Mouse (Mus musculus) liver, embryonic 11.5 days (tissue): ENCODE results near the gene Cd300ld. TPM values are rescaled to one million over a fixed set of nuclear protein-coding genes. Genes with fewer than 3 reads are reported as not detected.
"Not testable (repeated sequence)": the region's sequence is repeated elsewhere in the genome, so short reads cannot be mapped to it uniquely, and the experiment has no call there.

ENCODE experiments used
- ATAC-seq: fragments of 200-750 bp; cut with Nextera tagmentation; replicated peaks from 2 replicates; pipeline ENCODE4 v1.8.0; 2017; ENCODE audit warnings: moderate number of reproducible peaks, mild to moderate bottlenecking, moderate TSS enrichment, moderate library complexity; ENCODE audit not compliant: low FRiP score
- DNase-seq: peaks from one replicate; pipeline ENCODE4 v3.0.0-alpha.2; 2017; ENCODE audit warnings: low spot score
- H3K27ac ChIP-seq: fragments of 300-500 bp; sonication (generic); 2 replicates; pipeline ENCODE4 v1.5.1; 2014; ENCODE audit warnings: mild to moderate bottlenecking, low read depth, low read length, control low read depth
- H3K27me3 ChIP-seq: fragments of 300-500 bp; sonication (generic); replicated peaks from 2 replicates; pipeline ENCODE4 v1.6.1; 2014; ENCODE audit warnings: low read length, mixed read lengths; ENCODE audit not compliant: control insufficient read depth, insufficient read depth
- H3K36me3 ChIP-seq: fragments of 300-500 bp; sonication (generic); 2 replicates; pipeline ENCODE4 v1.6.1; 2014; ENCODE audit warnings: mild to moderate bottlenecking, low read length, moderate library complexity, mixed read lengths; ENCODE audit not compliant: control insufficient read depth, insufficient read depth
- H3K4me1 ChIP-seq: fragments of 300-500 bp; sonication (generic); replicated peaks from 2 replicates; pipeline ENCODE4 v1.6.1; 2014; ENCODE audit warnings: low read length, mixed read lengths; ENCODE audit not compliant: control insufficient read depth, insufficient read depth
- H3K4me2 ChIP-seq: fragments of 300-500 bp; sonication (generic); 2 replicates; pipeline ENCODE4 v1.6.1; 2014; ENCODE audit warnings: mild to moderate bottlenecking, control low read depth, moderate library complexity
- H3K4me3 ChIP-seq: fragments of 300-500 bp; sonication (generic); 2 replicates; pipeline ENCODE4 v1.5.1; 2014; ENCODE audit warnings: low read depth, low read length, control low read depth
- H3K9ac ChIP-seq: fragments of 300-500 bp; sonication (generic); 2 replicates; pipeline ENCODE4 v1.6.1; 2014; ENCODE audit warnings: low read depth, low read length, control low read depth
- H3K9me3 ChIP-seq: fragments of 300-500 bp; sonication (generic); 2 replicates; pipeline ENCODE4 v1.6.1; 2016; ENCODE audit warnings: low read length, inconsistent platforms, mixed read lengths; ENCODE audit not compliant: control insufficient read depth
- WGBS: fragments of 180-500 bp; shearing (Covaris S2); extraction: QIAGEN DNeasy Blood & Tissue Kit; methylation state at CpG from one replicate; pipeline ENCODE4 v1.1.7; 2014; 5-methylcytosine and 5-hydroxymethylcytosine counted together
- polyA plus RNA-seq: library from polyadenylated mRNA; unstranded; fragments of >200 nt; fragmentation: Nextera tagmentation; extraction: Ambion mirVana; gene quantifications from 2 replicates; pipeline ENCODE4 v1.2.1, GENCODE M21; 2014

Gene Cd300ld
- 0.45 and 0.95 TPM in 2 replicates for polyA plus RNA-seq

DNA sequence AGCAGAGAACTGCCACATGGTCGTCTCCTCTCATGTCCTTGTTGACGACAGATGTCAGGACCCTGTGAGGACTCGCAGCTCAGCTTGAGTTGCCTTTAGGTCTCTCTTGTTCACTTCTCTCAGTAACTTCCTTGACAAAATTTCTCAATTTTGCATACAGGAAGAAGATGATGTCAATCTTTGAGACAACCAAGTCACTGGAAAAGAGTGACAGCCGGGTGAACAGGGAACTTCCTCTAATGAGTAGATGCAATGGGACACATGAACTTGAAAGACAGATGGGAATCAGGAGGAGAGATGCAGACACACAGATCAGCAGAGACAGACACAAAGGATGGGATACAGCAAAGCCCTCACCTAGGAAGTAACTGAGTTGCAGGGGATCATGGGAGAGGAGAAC lies at the start of gene Cd300ld:
TSS of gene Cd300ld (minus strand) at position 130 of the 400 bp plus-strand sequence.
- Histone ChIP-seq H3K4me2 (no peak within 1 kb of the TSS), H3K27ac (no peak within 1 kb of the TSS), H3K4me3 (no peak within 1 kb of the TSS), H3K9me3 (no peaks in the 10 kb centered on the region), H3K4me1 (no peaks in the 10 kb centered on the region), H3K9ac (no peak within 1 kb of the TSS), H3K27me3 (no peaks in the 10 kb centered on the region), H3K36me3 (no peaks in the 10 kb centered on the region)
- no peak for DNase-seq
- WGBS: 46% methylated on average over 4 of the region's 4 CpGs
- no peak for ATAC-seq

DNA sequence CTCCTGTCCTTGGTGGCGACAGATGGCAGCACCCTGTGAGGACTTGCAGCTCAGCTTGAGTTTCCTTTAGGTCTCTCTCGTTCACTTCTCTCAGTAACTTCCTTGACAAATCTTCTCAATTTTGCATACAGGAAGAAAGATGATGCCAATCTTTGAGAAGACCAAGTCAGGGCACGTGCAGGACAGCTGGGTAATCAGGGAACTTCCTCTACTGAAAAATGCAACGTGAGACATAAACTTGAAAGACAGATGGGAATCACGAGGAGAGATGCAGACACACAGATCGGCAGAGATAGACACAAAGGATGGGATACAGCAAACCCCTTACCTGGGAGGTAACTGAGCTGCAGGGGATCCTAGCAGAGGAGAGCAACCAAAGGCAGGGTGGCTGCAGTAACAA lies 47.9 kb upstream of the Cd300ld start, which contains the start of gene Cd300ld5:
TSS of gene Cd300ld5 (minus strand) at position 101 of the 400 bp plus-strand sequence.
- not testable (repeated sequence) for DNase-seq, H3K9ac ChIP-seq, H3K27ac ChIP-seq, H3K9me3 ChIP-seq, H3K36me3 ChIP-seq, H3K4me3 ChIP-seq, ATAC-seq, H3K27me3 ChIP-seq, H3K4me1 ChIP-seq, H3K4me2 ChIP-seq
- no CpG with 5 or more reads among the region's 6 CpGs for WGBS

- H3K4me2 ChIP-seq, H3K36me3 ChIP-seq, H3K9me3 ChIP-seq, ATAC-seq, H3K4me1 ChIP-seq, H3K9ac ChIP-seq, H3K27ac ChIP-seq, H3K4me3 ChIP-seq, H3K27me3 ChIP-seq, DNase-seq: not testable (repeated sequence)
- no CpG with 5 or more reads among the region's 6 CpGs for WGBS
These were observed 37.2 kb upstream of the Cd300ld start, which contains the start of gene Cd300ld4 for GRCm38 (mm10) chr11:115026912-115027311. Gene Cd300ld4 (minus strand): TSS chr11:115027012.

DNA sequence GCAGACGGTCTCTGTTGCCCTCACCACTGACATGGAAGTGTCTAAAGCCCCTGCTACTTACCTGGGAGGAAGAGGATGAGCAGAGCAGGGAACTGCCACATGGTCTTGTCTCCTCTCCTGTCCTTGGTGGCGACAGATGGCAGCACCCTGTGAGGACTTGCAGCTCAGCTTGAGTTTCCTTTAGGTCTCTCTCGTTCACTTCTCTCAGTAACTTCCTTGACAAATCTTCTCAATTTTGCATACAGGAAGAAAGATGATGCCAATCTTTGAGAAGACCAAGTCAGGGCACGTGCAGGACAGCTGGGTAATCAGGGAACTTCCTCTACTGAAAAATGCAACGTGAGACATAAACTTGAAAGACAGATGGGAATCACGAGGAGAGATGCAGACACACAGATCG lies 26.4 kb upstream of the Cd300ld start, which contains the start of gene Cd300ld2:
TSS of gene Cd300ld2 (minus strand) at position 101 of the 400 bp plus-strand sequence.
- not testable (repeated sequence) for H3K4me3 ChIP-seq, H3K9ac ChIP-seq, H3K36me3 ChIP-seq, ATAC-seq, H3K4me2 ChIP-seq, H3K4me1 ChIP-seq, DNase-seq, H3K27ac ChIP-seq, H3K9me3 ChIP-seq, H3K27me3 ChIP-seq
- WGBS: no CpG with 5 or more reads among the region's 7 CpGs

GRCm38 (mm10) chr11:115004070-115004469 lies 14.3 kb upstream of the Cd300ld start:
- Histone ChIP-seq H3K27ac (no peak overlapping the region), H3K4me3 (no peak overlapping the region), H3K9me3 (no peaks in the 10 kb centered on the region), H3K4me1 (no peaks in the 10 kb centered on the region), H3K4me2 (no peak overlapping the region), H3K27me3 (no peaks in the 10 kb centered on the region), H3K36me3 (no peaks in the 10 kb centered on the region), H3K9ac (no peak overlapping the region)
- ATAC-seq: no peak
- DNase-seq: no peak
- WGBS: 46% methylated on average over 5 of the region's 5 CpGs

DNA sequence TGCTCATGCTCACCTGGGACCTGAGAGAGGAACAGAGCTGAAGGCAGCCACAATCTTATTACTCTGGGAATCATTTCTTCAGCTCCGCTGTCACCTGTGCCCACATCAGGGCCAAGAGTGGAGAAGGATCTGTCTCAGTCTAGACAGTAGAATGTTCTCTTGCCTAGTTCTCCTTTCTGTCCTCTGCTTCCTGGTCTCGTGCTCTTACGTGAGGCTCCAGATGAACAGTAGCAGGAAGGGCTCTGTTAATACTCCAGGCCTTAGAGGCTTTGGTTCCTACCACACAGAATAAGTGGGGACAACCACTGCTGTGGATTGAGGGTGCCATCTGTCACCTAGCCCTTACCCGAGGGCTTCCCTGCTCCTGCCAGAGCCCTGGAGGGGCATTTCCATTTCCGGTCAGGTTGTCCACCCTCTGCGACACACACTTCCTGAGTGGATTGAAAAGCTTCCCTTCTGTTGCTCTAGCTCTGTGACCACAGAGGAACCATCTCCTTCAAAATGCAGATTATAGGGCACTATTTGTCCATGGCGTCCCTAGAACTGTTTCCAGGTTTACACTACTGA lies 11.8 kb upstream of the Cd300ld start, which contains the start of gene Cd300c2:
TSS of gene Cd300c2 (minus strand) at position 407 of the 567 bp plus-strand sequence.
- 55% methylated on average over 7 of the region's 7 CpGs for WGBS
- Histone ChIP-seq H3K27me3 (no peaks in the 10 kb centered on the region), H3K27ac (no peak within 1 kb of the TSS), H3K4me1 (no peaks in the 10 kb centered on the region), H3K4me2 (no peak within 1 kb of the TSS), H3K36me3 (no peaks in the 10 kb centered on the region), H3K9me3 (no peaks in the 10 kb centered on the region), H3K4me3 (no peak within 1 kb of the TSS), H3K9ac (no peak within 1 kb of the TSS)
- DNase-seq (no peak), ATAC-seq (no peak)

DNA sequence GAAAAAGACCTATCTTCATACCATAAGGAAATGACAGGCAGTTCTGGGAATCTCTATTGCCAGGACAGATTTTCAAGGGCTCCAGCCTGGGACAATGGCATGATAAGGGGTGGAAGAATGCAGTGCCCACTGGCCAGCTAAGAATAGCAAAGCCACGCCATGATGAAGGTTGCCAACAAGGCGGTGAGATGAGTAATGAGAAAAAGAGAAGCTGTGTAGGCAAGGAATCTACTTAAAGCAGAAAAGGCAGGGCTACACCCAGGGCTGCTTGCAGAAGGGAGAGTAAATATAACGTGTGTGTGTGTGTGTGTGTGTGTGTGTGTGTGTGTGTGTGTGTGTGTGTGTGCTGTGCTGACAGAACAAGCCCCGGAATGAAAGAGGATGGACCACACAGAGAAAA lies 7.9 kb downstream of the Cd300ld start:
- DNase-seq (no peak), ATAC-seq (no peak)
- no peak overlapping the region for H3K4me2 ChIP-seq
- no peaks in the 10 kb centered on the region for H3K36me3 ChIP-seq
- peaks cover 5% of the 10 kb centered on the region; the same call in 1 of the 2 replicates for H3K9me3 ChIP-seq
- no peak overlapping the region for H3K4me3 ChIP-seq
- H3K27ac ChIP-seq: no peak overlapping the region
- no peaks in the 10 kb centered on the region for H3K4me1 ChIP-seq
- no peaks in the 10 kb centered on the region for H3K27me3 ChIP-seq
- no peak overlapping the region for H3K9ac ChIP-seq
- 73% methylated on average over 4 of the region's 4 CpGs for WGBS

DNA sequence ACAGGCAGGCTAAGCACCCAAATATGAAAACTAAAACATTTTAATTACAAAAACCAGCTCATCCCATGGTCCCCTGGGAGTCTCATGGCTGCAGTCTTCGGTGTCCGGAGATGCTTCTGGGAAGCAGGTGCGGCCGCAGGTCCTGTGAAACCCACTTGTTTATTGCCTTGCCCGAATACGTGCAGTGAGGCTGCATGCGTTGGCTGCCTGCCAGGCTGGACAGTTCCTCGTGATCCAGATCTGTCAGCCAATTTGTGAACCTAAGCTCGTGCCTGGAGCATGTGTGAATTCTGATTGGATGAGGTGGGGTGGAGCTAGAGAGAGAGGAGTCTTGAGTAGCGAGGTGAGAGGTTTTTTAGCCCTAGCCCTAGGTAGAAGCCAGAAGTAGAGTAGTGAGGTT lies 17.0 kb downstream of the Cd300ld start:
- H3K9ac ChIP-seq: no peak overlapping the region
- DNase-seq (no peak), ATAC-seq (no peak)
- H3K4me1 ChIP-seq: no peaks in the 10 kb centered on the region
- H3K27me3 ChIP-seq: no peaks in the 10 kb centered on the region
- no peak overlapping the region for H3K27ac ChIP-seq
- no peak overlapping the region for H3K4me2 ChIP-seq
- no peaks in the 10 kb centered on the region for H3K9me3 ChIP-seq
- WGBS: 83% methylated on average over 10 of the region's 10 CpGs
- H3K36me3 ChIP-seq: no peaks in the 10 kb centered on the region
- H3K4me3 ChIP-seq: no peak overlapping the region

DNA sequence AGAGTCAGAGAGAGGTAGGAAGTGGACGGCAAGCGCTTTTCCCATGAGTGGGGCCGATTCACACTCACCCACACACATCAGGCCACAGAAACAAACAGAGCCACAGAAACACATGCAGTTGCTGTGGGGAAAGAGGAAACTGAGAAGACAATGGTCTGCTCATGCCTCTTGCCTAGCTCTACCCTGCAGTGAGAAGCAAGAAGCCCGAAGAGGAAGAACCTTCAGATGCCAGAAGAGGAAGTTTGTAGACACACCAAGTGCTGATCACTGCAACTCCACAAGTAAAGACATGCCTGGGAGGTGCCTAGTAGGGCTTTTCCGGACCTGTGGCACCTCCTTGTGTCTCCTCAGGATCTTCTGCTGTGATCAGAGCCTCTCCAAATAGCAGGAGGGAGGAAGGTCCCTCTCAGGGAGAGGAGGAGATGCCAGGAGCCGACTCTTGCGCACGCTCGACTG lies 20.9 kb downstream of the Cd300ld start, which contains the start of gene Cd300c:
TSS of gene Cd300c (minus strand) at position 406 of the 456 bp plus-strand sequence.
- 70% methylated on average over 9 of the region's 9 CpGs for WGBS
- no peaks in the 10 kb centered on the region for H3K36me3 ChIP-seq
- H3K27ac ChIP-seq: no peak within 1 kb of the TSS; the same call in 1 of the 2 replicates
- H3K9ac ChIP-seq: no peak within 1 kb of the TSS
- DNase-seq: no peak
- ATAC-seq: no peak
- no peak within 1 kb of the TSS for H3K4me3 ChIP-seq
- no peak within 1 kb of the TSS for H3K4me2 ChIP-seq
- no peaks in the 10 kb centered on the region for H3K4me1 ChIP-seq
- no peaks in the 10 kb centered on the region for H3K27me3 ChIP-seq
- no peaks in the 10 kb centered on the region for H3K9me3 ChIP-seq
